Mouse (Mus musculus): Measurements from ENCODE around the gene Ica1. TPM values are rescaled to one million over a fixed set of nuclear protein-coding genes. Genes with fewer than 3 reads are reported as not detected.

The Ica1 gene
- 64.4 and 72.5 TPM in 2 replicates for total RNA-seq (2014; rRNA removed)
- polyA plus RNA-seq (2015; fragmentation: Nextera tagmentation; extraction: Ambion mirVana) = 92.0 and 98.6 TPM in 2 replicates

DNA sequence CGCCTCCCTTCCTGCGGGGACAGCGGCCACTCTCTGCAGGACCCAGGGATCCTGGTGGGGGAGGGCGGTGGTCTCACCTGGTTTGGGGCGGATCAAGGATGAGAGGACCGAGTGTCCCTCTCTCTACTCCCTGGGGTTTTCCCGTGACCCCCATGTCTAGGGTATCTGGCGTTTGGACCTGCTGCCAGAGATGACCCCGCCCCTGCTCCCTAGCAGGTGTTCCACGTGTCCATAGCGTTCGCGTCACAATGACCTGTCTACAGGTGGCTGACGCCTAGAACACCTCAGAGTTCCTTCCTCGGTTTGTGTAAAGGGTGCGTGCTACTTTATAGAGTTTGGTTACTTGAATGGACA, at the start of gene Ica1:
Ica1 (minus strand) TSS at position 193 of the 354 bp plus-strand sequence.
- Histone ChIP-seq H3K4me3 (ENCODE audit: low read depth, low read length) (peak within 1 kb of the TSS; percentile 72), H3K4me1 (ENCODE audit: insufficient read depth) (peaks cover 4% of the 10 kb centered on the region; the same call in 1 of the 2 replicates), H3K4me2 (ENCODE audit: low read depth) (peak within 1 kb of the TSS; percentile 90), H3K27ac (ENCODE audit: low read depth, low read length) (peak within 1 kb of the TSS; percentile 88), H3K9me3 (ENCODE audit: low read length) (peaks cover 3% of the 10 kb centered on the region; the same call in 1 of the 2 replicates), H3K36me3 (ENCODE audit: insufficient read depth) (peaks cover 6% of the 10 kb centered on the region; the same call in 1 of the 2 replicates), H3K27me3 (ENCODE audit: insufficient read depth, low read length) (no peaks in the 10 kb centered on the region), H3K9ac (peak within 1 kb of the TSS; percentile 90)
- ATAC-seq = peak; percentile 24
- no peak for TF ChIP-seq CTCF (IDR thresholded peaks at IDR 0.05; ENCODE audit: low read depth)
- peak; percentile 16 for DNase-seq
- WGBS = under 1% methylated on average over 14 of the region's 16 CpGs

GRCm38 (mm10) chr6:8819866-8820265, 41.6 kb upstream of the Ica1 start:
- WGBS = 85% methylated on average over 2 of the region's 2 CpGs
- Histone ChIP-seq H3K27me3 (ENCODE audit: insufficient read depth, low read length) (no peaks in the 10 kb centered on the region), H3K4me1 (ENCODE audit: insufficient read depth) (no peaks in the 10 kb centered on the region), H3K9ac (no peak overlapping the region), H3K27ac (ENCODE audit: low read depth, low read length) (no peak overlapping the region), H3K4me3 (ENCODE audit: low read depth, low read length) (no peak overlapping the region), H3K9me3 (ENCODE audit: low read length) (no peaks in the 10 kb centered on the region), H3K4me2 (ENCODE audit: low read depth) (no peak overlapping the region), H3K36me3 (ENCODE audit: insufficient read depth) (no peaks in the 10 kb centered on the region)
- no peak for ATAC-seq
- TF ChIP-seq CTCF (IDR thresholded peaks at IDR 0.05; ENCODE audit: low read depth) = no peak
- no peak for DNase-seq

DNA sequence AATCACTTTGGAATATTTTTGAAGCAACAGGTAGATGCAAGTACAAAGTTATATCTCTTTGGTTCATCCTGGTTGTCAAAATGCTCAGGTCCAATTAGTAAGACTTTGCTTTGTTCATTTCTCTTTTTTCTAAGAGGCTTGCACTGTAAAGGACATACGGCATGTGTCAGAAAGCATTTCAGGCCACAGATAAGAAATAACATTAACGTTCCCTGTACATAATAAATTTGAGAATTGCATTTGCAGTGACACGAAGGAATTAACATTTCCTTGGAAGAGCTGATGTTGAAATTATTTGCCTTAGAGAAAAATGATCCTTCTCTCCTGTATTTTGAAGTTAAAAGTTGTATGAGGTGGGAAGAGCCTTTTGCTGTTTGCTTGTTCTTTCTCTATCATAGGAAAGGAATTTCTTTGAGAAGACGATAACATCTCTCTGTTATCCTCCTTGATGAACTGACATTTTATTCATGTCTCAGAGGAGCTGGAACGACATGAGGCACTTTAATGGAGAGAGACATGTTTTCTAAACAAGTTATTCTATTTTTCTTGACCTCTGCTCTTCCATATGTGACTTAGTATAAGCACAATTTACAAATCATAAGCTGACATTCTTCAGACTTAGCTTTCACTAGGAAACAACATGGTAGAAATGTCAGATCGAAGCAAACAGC, 36.2 kb upstream of the Ica1 start:
- Histone ChIP-seq H3K36me3 (ENCODE audit: insufficient read depth) (no peaks in the 10 kb centered on the region), H3K27ac (ENCODE audit: low read depth, low read length) (no peak overlapping the region), H3K4me3 (ENCODE audit: low read depth, low read length) (no peak overlapping the region), H3K27me3 (ENCODE audit: insufficient read depth, low read length) (no peaks in the 10 kb centered on the region), H3K9ac (no peak overlapping the region), H3K4me1 (ENCODE audit: insufficient read depth) (no peaks in the 10 kb centered on the region), H3K4me2 (ENCODE audit: low read depth) (no peak overlapping the region), H3K9me3 (ENCODE audit: low read length) (no peaks in the 10 kb centered on the region)
- ATAC-seq (no peak), DNase-seq (no peak)
- 79% methylated on average over 6 of the region's 6 CpGs for WGBS
- no peak for TF ChIP-seq CTCF (IDR thresholded peaks at IDR 0.05; ENCODE audit: low read depth)

DNA sequence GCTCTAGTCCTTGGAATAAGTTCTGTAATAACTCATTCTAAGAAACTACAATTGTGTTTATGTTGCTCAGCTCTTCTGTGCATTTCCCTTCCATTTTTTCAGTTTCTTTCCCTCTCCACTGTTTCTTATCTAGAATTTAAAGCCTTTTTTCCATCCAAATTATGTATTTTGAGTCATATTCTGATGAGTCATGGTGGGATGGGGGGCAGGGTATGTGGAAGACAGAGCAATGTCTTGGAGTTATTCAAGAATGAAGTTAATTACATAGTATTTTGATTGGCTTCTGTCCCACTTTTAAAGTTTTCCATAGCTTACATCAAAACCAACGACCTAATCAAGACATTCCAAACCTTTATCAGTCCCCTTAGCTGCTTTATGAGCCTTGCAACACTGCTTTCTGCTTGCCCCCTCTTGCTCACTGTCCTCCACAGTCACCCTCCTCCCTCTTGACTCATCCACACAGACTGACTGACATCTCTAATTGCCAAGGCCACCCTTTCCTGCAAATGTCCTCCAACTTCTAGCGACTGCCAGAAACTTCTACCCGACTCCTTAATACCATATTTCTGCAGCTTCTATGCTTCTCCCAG, 24.4 kb upstream of the Ica1 start:
- Histone ChIP-seq H3K27ac (ENCODE audit: low read depth, low read length) (no peak overlapping the region), H3K4me2 (ENCODE audit: low read depth) (no peak overlapping the region), H3K4me3 (ENCODE audit: low read depth, low read length) (no peak overlapping the region), H3K9ac (no peak overlapping the region), H3K9me3 (ENCODE audit: low read length) (no peaks in the 10 kb centered on the region), H3K27me3 (ENCODE audit: insufficient read depth, low read length) (no peaks in the 10 kb centered on the region), H3K36me3 (ENCODE audit: insufficient read depth) (no peaks in the 10 kb centered on the region), H3K4me1 (ENCODE audit: insufficient read depth) (no peaks in the 10 kb centered on the region)
- ATAC-seq = no peak
- 72% methylated on average over 3 of the region's 3 CpGs for WGBS
- TF ChIP-seq CTCF (IDR thresholded peaks at IDR 0.05; ENCODE audit: low read depth) = no peak
- no peak for DNase-seq

GRCm38 (mm10) chr6:8792385-8792784, 14.1 kb upstream of the Ica1 start:
- Histone ChIP-seq H3K9me3 (ENCODE audit: low read length) (no peaks in the 10 kb centered on the region), H3K27ac (ENCODE audit: low read depth, low read length) (no peak overlapping the region), H3K36me3 (ENCODE audit: insufficient read depth) (no peaks in the 10 kb centered on the region), H3K4me3 (ENCODE audit: low read depth, low read length) (no peak overlapping the region), H3K9ac (no peak overlapping the region), H3K4me2 (ENCODE audit: low read depth) (no peak overlapping the region), H3K27me3 (ENCODE audit: insufficient read depth, low read length) (no peaks in the 10 kb centered on the region), H3K4me1 (ENCODE audit: insufficient read depth) (no peaks in the 10 kb centered on the region)
- WGBS = 94% methylated on average over 5 of the region's 5 CpGs
- DNase-seq (no peak), ATAC-seq (no peak)
- TF ChIP-seq CTCF (IDR thresholded peaks at IDR 0.05; ENCODE audit: low read depth) = no peak

DNA sequence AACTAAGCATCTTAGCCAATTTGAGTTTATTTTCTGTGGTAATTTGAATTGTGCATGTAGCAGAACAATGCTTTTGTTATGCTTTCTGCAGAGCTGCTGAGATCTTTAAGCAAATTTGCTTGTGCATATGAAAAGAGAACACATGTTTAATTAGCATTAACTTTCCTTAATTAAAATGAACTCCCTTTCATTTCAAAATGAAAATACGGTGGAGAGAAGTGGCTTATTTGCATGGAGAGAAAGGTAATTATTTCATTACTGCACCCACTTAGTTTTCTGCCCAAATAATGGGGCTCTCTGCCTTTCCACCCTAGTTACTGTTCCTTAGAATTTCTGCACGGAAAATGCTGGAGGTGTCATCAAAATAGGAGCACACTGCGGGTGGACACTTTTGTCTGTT, 13.5 kb upstream of the Ica1 start:
- 20% methylated on average over 3 of the region's 3 CpGs for WGBS
- H3K27ac ChIP-seq (ENCODE audit: low read depth, low read length) = no peak overlapping the region
- H3K4me2 ChIP-seq (ENCODE audit: low read depth) = no peak overlapping the region
- H3K36me3 ChIP-seq (ENCODE audit: insufficient read depth) = no peaks in the 10 kb centered on the region
- H3K9me3 ChIP-seq (ENCODE audit: low read length) = no peaks in the 10 kb centered on the region
- no peaks in the 10 kb centered on the region for H3K4me1 ChIP-seq (ENCODE audit: insufficient read depth)
- no peaks in the 10 kb centered on the region for H3K27me3 ChIP-seq (ENCODE audit: insufficient read depth, low read length)
- no peak for TF ChIP-seq CTCF (IDR thresholded peaks at IDR 0.05; ENCODE audit: low read depth)
- DNase-seq (no peak), ATAC-seq (peak; percentile 25; the same call in 1 of the 2 replicates)
- H3K4me3 ChIP-seq (ENCODE audit: low read depth, low read length) = no peak overlapping the region
- no peak overlapping the region for H3K9ac ChIP-seq

- Histone ChIP-seq H3K4me2 (ENCODE audit: low read depth) (no peak overlapping the region), H3K27ac (ENCODE audit: low read depth, low read length) (no peak overlapping the region), H3K4me3 (ENCODE audit: low read depth, low read length) (no peak overlapping the region), H3K27me3 (ENCODE audit: insufficient read depth, low read length) (no peaks in the 10 kb centered on the region), H3K9ac (no peak overlapping the region), H3K4me1 (ENCODE audit: insufficient read depth) (peaks cover 4% of the 10 kb centered on the region; the same call in 1 of the 2 replicates), H3K9me3 (ENCODE audit: low read length) (no peaks in the 10 kb centered on the region), H3K36me3 (ENCODE audit: insufficient read depth) (no peaks in the 10 kb centered on the region)
- TF ChIP-seq CTCF (IDR thresholded peaks at IDR 0.05; ENCODE audit: low read depth) = no peak
- DNase-seq (no peak), ATAC-seq (no peak)
Observed at GRCm38 (mm10) chr6:8780618-8781017, 2.3 kb upstream of the Ica1 start.

All from forebrain, postnatal 0 days (tissue).